Mouse (Mus musculus): ENCODE measurements at regions not wholly inside any gene's neighbourhood (a gene's known extent, or its start where the extent isn't known, plus 50 kb on each side); places are given as distances from the start of the nearest gene placed in this dataset.

- TF ChIP-seq POLR2A (IDR thresholded peaks at IDR 0.05; ENCODE audit: borderline replicate concordance, extremely low read depth, insufficient read depth, insufficient read length, poor library complexity, severe bottlenecking) (no peak), CTCF (IDR thresholded peaks at IDR 0.05; ENCODE audit: borderline replicate concordance, extremely low read depth, insufficient read depth, insufficient read length) (no peak)
Measured at GRCm38 (mm10) chr6:88988551-88988950, 86.5 kb downstream of the Tpra1 start.

Data from brain, embryonic 14.5 days (tissue).